Mouse (Mus musculus) forebrain, embryonic 14.5 days (tissue): ENCODE results near the gene Cdk5r1. TPM values are rescaled to one million over a fixed set of nuclear protein-coding genes. Genes with fewer than 3 reads are reported as not detected.
A peak's percentile ranks its signal among the peaks of the same experiment; 100 is the strongest.

Source experiments
- ATAC-seq: fragments of 200-750 bp; cut with Nextera tagmentation; 2 replicates; pipeline ENCODE4 v1.8.0; 2017; ENCODE audit warnings: mild to moderate bottlenecking, moderate library complexity
- DNase-seq: peaks from one replicate; pipeline ENCODE4 v3.0.0-alpha.2; 2015; ENCODE audit warnings: low spot score
- H3K27ac ChIP-seq: fragments of 300-500 bp; sonication (generic); 2 replicates; pipeline ENCODE4 v1.5.1; 2014; ENCODE audit warnings: low read depth, mild to moderate bottlenecking, control low read depth, low read length, moderate library complexity
- H3K27me3 ChIP-seq: fragments of 300-500 bp; sonication (generic); replicated peaks from 2 replicates; pipeline ENCODE4 v1.6.1; 2014; ENCODE audit warnings: low read length, control low read depth, mixed read lengths; ENCODE audit not compliant: control insufficient read depth, insufficient read depth
- H3K36me3 ChIP-seq: fragments of 300-500 bp; sonication (generic); 2 replicates; pipeline ENCODE4 v1.6.1; 2014; ENCODE audit warnings: low read length, control low read depth; ENCODE audit not compliant: control insufficient read depth, insufficient read depth
- H3K4me1 ChIP-seq: fragments of 300-500 bp; sonication (generic); 2 replicates; pipeline ENCODE4 v1.6.1; 2014; ENCODE audit warnings: antibody characterized with exemption, low read length, control low read depth; ENCODE audit not compliant: control insufficient read depth, insufficient read depth
- H3K4me2 ChIP-seq: fragments of 300-500 bp; sonication (generic); 2 replicates; pipeline ENCODE4 v1.6.1; 2014; ENCODE audit warnings: mild to moderate bottlenecking, control low read depth, low read length
- H3K4me3 ChIP-seq: fragments of 300-500 bp; sonication (generic); 2 replicates; pipeline ENCODE4 v1.5.1; 2014; ENCODE audit warnings: low read depth, low read length, control low read depth
- H3K9ac ChIP-seq: fragments of 300-500 bp; sonication (generic); 2 replicates; pipeline ENCODE4 v1.6.1; 2014; ENCODE audit warnings: mild to moderate bottlenecking, low read length, control low read depth, moderate library complexity
- H3K9me3 ChIP-seq: fragments of 300-500 bp; sonication (generic); replicated peaks from 2 replicates; pipeline ENCODE4 v1.6.1; 2016; ENCODE audit warnings: low read length, control low read depth, mixed read lengths; ENCODE audit not compliant: control insufficient read depth
- WGBS: fragments of 180-500 bp; shearing (Covaris S2); extraction: QIAGEN DNeasy Blood & Tissue Kit; methylation state at CpG from one replicate; pipeline ENCODE4 v1.1.7; 2014; 5-methylcytosine and 5-hydroxymethylcytosine counted together
- polyA plus RNA-seq: library from polyadenylated mRNA; unstranded; fragments of >200 nt; fragmentation: Nextera tagmentation; extraction: Ambion mirVana; gene quantifications from 2 replicates; pipeline ENCODE4 v1.2.1, GENCODE M21; 2014

Cdk5r1 gene
- polyA plus RNA-seq, 1 experiment from 2014 or later, result 85.8 TPM

- DNase-seq, result peak; percentile 99
- Histone ChIP-seq H3K36me3 (no peaks in the 10 kb centered on the region), H3K4me2 (peak overlapping the region; percentile 20; the same call in 1 of the 2 replicates), H3K9me3 (no peaks in the 10 kb centered on the region), H3K27ac (peak overlapping the region; percentile 97), H3K4me1 (peaks cover 52% of the 10 kb centered on the region), H3K4me3 (no peak overlapping the region), H3K9ac (peak overlapping the region; percentile 56), H3K27me3 (no peaks in the 10 kb centered on the region)
- ATAC-seq, result peak; percentile 99
- 19% methylated on average over 9 of the region's 9 CpGs for WGBS
These were observed 41.9 kb downstream of the Cdk5r1 start for GRCm38 (mm10) chr11:80518421-80519367.

GRCm38 (mm10) chr11:80521148-80521547, 44.3 kb downstream of the Cdk5r1 start:
- whole genome bisulfite sequencing, result 72% methylated on average over 2 of the region's 2 CpGs
- H3K9me3 ChIP-seq, result no peaks in the 10 kb centered on the region
- ATAC-seq, result no peak
- no peak overlapping the region for H3K9ac ChIP-seq
- no peak for DNase-seq
- no peaks in the 10 kb centered on the region for H3K27me3 ChIP-seq
- H3K4me1 ChIP-seq, result peaks cover 32% of the 10 kb centered on the region
- no peaks in the 10 kb centered on the region for H3K36me3 ChIP-seq
- H3K4me2 ChIP-seq, result no peak overlapping the region
- H3K4me3 ChIP-seq, result no peak overlapping the region
- no peak overlapping the region for H3K27ac ChIP-seq

DNA sequence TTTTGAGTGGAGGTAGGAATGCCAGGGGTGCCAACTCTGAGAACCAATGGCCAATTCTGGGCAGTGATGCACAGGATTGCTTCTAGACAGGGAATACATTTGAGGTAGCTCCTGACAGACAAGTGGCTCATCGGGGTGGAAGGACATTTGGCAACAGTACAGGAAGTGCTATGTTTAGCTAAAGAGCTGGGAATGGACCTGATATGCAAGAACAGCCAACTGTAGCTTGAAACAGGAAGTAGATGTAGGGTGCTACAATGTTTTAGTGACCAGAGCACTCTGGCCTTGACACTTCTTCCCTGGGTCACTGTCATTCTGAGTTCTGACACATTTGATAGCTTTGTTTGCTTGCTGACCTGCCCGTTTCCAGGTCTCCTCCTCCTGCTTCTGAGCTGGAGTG, 46.0 kb downstream of the Cdk5r1 start:
- Histone ChIP-seq H3K27me3 (no peaks in the 10 kb centered on the region), H3K9me3 (no peaks in the 10 kb centered on the region), H3K9ac (no peak overlapping the region), H3K27ac (no peak overlapping the region), H3K36me3 (no peaks in the 10 kb centered on the region), H3K4me2 (no peak overlapping the region), H3K4me1 (peaks cover 22% of the 10 kb centered on the region), H3K4me3 (no peak overlapping the region)
- DNase-seq, result no peak
- ATAC-seq, result no peak
- WGBS, result 73% methylated on average over 2 of the region's 2 CpGs

GRCm38 (mm10) chr11:80523410-80523809, 46.6 kb downstream of the Cdk5r1 start:
- DNase-seq (no peak), ATAC-seq (no peak)
- Histone ChIP-seq H3K4me1 (peaks cover 17% of the 10 kb centered on the region), H3K9ac (no peak overlapping the region), H3K36me3 (no peaks in the 10 kb centered on the region), H3K27ac (no peak overlapping the region), H3K27me3 (no peaks in the 10 kb centered on the region), H3K4me3 (no peak overlapping the region), H3K4me2 (no peak overlapping the region), H3K9me3 (no peaks in the 10 kb centered on the region)
- 64% methylated on average over 4 of the region's 4 CpGs for WGBS

GRCm38 (mm10) chr11:80524213-80524612, 47.4 kb downstream of the Cdk5r1 start:
- Histone ChIP-seq H3K9me3 (no peaks in the 10 kb centered on the region), H3K4me1 (peaks cover 11% of the 10 kb centered on the region), H3K27me3 (no peaks in the 10 kb centered on the region), H3K4me3 (no peak overlapping the region), H3K4me2 (no peak overlapping the region), H3K27ac (no peak overlapping the region), H3K9ac (no peak overlapping the region), H3K36me3 (no peaks in the 10 kb centered on the region)
- ATAC-seq, result no peak
- 89% methylated on average over 5 of the region's 5 CpGs for WGBS
- no peak for DNase-seq

DNA sequence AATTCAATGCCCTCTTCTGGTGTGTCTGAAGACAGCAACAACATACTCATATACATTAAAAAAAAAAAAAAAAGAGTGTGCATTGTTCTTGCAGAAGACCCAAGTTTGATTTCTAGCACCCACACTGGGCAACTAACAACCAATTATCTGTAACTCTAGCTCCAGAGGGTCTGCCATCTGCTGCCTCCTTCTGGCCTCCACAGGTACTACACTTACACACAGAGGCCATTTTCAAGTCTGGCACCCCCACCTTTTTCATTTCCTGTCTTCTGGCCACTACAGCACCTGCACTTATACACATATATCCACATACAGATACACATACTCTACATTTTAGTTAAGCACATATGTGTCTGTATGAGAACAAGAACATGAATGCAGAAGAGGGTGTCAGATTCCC, 50.9 kb downstream of the Cdk5r1 start:
- Histone ChIP-seq H3K27ac (no peak overlapping the region), H3K27me3 (no peaks in the 10 kb centered on the region), H3K36me3 (no peaks in the 10 kb centered on the region), H3K9ac (no peak overlapping the region), H3K4me2 (no peak overlapping the region), H3K4me1 (0 out of 2 replicates have a peak, but pooled peaks cover 2% of the 10 kb centered on the region), H3K9me3 (no peaks in the 10 kb centered on the region), H3K4me3 (no peak overlapping the region)
- ATAC-seq, result no peak
- DNase-seq, result no peak

- H3K27ac ChIP-seq, result no peak overlapping the region
- no peaks in the 10 kb centered on the region for H3K9me3 ChIP-seq
- H3K4me3 ChIP-seq, result no peak overlapping the region
- H3K9ac ChIP-seq, result no peak overlapping the region
- 88% methylated on average over 8 of the region's 8 CpGs for WGBS
- H3K27me3 ChIP-seq, result no peaks in the 10 kb centered on the region
- H3K4me2 ChIP-seq, result no peak overlapping the region
- H3K36me3 ChIP-seq, result no peaks in the 10 kb centered on the region
- ATAC-seq, result no peak
- DNase-seq, result no peak
- 0 out of 2 replicates have a peak, but pooled peaks cover 2% of the 10 kb centered on the region for H3K4me1 ChIP-seq
These were observed 52.3 kb downstream of the Cdk5r1 start for GRCm38 (mm10) chr11:80529149-80529548.

Other genes starting within 250 kb of the Cdk5r1 start
- 10.9 and 11.8 TPM in 2 replicates for gene Rhbdl3, start 176.1 kb upstream of the Cdk5r1 start, polyA plus RNA-seq
- 28.9 and 29.5 TPM in 2 replicates for gene 5730455P16Rik, start 99.0 kb upstream of the Cdk5r1 start, polyA plus RNA-seq
- gene Zfp207, start 93.7 kb upstream of the Cdk5r1 start, polyA plus RNA-seq, result 302 and 305 TPM in 2 replicates
- 327 and 340 TPM in 2 replicates for gene Psmd11, start 48.4 kb upstream of the Cdk5r1 start, polyA plus RNA-seq